Mouse (Mus musculus) embryo, embryonic 11.5 days (tissue): ENCODE measurements at regions not wholly inside any gene's neighbourhood (a gene's known extent, or its start where the extent isn't known, plus 50 kb on each side); places are given as distances from the start of the nearest gene placed in this dataset.

Experiments used
- DNase-seq: peaks from one replicate; pipeline ENCODE4 v3.0.0-alpha.2; 2012; ENCODE audit warnings: low read depth, low spot score

- no peak for DNase-seq
Measured at GRCm38 (mm10) chr5:58184616-58185015, 466.8 kb downstream of the Pcdh7 start.

DNA sequence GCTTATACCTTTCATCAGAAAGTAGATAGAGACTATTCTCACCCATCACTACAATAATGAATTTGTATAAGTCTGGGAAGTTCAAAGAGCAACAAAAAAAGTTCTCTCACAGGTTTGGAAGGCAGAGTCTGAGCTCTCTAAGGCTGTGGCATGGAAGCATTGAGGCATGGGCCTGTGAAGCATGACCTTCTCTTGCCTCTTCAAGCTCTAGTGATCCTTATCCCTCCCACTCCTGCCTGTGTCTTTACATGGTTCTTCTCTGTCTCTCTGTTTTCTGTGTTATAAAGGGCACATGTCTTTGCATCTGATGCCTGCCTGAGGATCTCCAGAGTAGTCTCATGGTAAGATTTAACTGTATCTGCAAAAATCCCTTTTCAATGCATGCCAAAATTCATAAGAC lies 489.8 kb downstream of the Pcdh7 start:
- DNase-seq = no peak

GRCm38 (mm10) chr5:58227137-58227536 lies 509.4 kb downstream of the Pcdh7 start:
- no peak for DNase-seq

GRCm38 (mm10) chr5:58228726-58229125 lies 511.0 kb downstream of the Pcdh7 start:
- DNase-seq = peak; percentile 5
